Mouse (Mus musculus): ENCODE measurements around the gene Psmb5.

- TF ChIP-seq CTCF (IDR thresholded peaks at IDR 0.05; ENCODE audit: low read depth, low read length) (no peak), POLR2A (IDR thresholded peaks at IDR 0.05; ENCODE audit: borderline replicate concordance, low read depth, low read length) (no peak)
Measured at GRCm38 (mm10) chr14:54617897-54618365, at the start of gene Psmb5.
